18 mouse cellular contexts compared by ENCODE assay signal in the genomic region with DNA sequence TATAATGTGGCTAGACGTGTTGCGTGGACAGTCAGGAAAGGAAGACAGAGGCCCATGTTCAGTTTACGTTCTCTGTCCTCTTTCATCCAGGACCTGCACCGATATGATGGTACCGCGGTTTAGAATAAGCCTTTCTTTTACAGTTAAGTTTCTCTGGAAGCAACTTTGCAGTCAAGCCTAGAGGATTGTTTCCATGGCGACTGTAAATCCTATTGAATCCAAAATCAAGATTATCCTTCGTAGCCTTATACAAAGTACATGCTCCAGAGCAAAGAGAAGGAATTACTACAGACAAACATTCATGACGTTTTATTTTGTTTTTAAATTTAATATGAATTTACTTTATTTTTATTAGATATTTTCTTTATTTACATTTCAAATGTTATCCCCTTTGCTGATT.
"Had no signal": no experiment of that assay in that cellular context is flagged by ENCODE, and none has a peak within 500 bp of the region (broad histone marks: within the 10 kb centered on the region; RNA-seq: fewer than 3 reads in every experiment).

No protein-coding gene starts in this region.

- H3K4me2 ChIP-seq: liver, embryonic 13.5 days; neural tube, embryonic 12.5 days; neural tube, embryonic 15.5 days had no signal

- DNase-seq: kidney, adult 2 months; kidney, postnatal 25 days; layer of hippocampus, adult 9-11 months; liver, embryonic 13.5 days; lung, adult 2 months; lung, postnatal 14 days; lung, postnatal 4 days; right cerebral cortex, adult 18-20 months; right cerebral cortex, postnatal 14 days; right cerebral cortex, postnatal 4 days; thymus, adult 2 months; thymus, postnatal 25 days had no signal

- H3K27me3 ChIP-seq: liver, embryonic 13.5 days; neural tube, embryonic 12.5 days; neural tube, embryonic 15.5 days had no signal

- H3K27ac ChIP-seq: kidney, postnatal 0 days; layer of hippocampus, adult 2 months; liver, embryonic 13.5 days; neural tube, embryonic 12.5 days; neural tube, embryonic 15.5 days; stomach, postnatal 0 days had no signal

- H3K36me3 ChIP-seq: liver, embryonic 13.5 days; neural tube, embryonic 12.5 days; neural tube, embryonic 15.5 days had no signal

- H3K4me1 ChIP-seq: liver, embryonic 13.5 days; neural tube, embryonic 12.5 days; neural tube, embryonic 15.5 days had no signal

- H3K9ac ChIP-seq: liver, embryonic 13.5 days; neural tube, embryonic 12.5 days; neural tube, embryonic 15.5 days had no signal

- H3K4me3 ChIP-seq: layer of hippocampus, adult 2 months; liver, embryonic 13.5 days; neural tube, embryonic 12.5 days; neural tube, embryonic 15.5 days had no signal

- H3K9me3 ChIP-seq: liver, embryonic 13.5 days; neural tube, embryonic 12.5 days; neural tube, embryonic 15.5 days had no signal

- ATAC-seq: intestine, postnatal 0 days had no signal
